Mouse (Mus musculus): Measurements from ENCODE around the gene Cxcl9. TPM values are rescaled to one million over a fixed set of nuclear protein-coding genes. Genes with fewer than 3 reads are reported as not detected.

Gene Cxcl9
- not detected in 2 replicates for polyA plus RNA-seq (2016; fragmentation: Nextera tagmentation; extraction: Ambion mirVana)

DNA sequence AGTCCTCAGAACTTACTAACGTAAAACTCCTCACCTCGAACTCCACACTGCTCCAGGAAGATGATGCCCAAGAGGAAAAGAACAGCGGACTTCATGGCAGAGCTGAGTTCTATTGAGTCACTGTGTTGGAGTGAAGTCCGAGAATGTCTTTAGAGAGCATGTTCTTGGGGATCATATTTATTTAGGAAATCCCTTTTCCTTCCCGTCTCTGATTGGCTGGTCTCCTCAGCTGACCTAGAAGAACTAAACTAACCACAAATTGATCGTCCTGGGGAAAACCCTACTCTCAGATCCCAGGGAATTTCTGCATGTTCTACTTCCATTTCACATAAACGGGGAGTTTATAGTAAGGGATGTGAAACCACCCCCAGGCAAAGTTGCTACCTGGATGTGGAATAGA is at the start of gene Cxcl9:
Gene Cxcl9, minus strand, starts transcription at position 151 of the 400 bp plus-strand sequence.
- WGBS: 87% methylated on average over 7 of the region's 7 CpGs
- Histone ChIP-seq H3K4me1 (no peaks in the 10 kb centered on the region), H3K4me2 (replicated peaks) (no peak within 1 kb of the TSS), H3K9me3 (no peaks in the 10 kb centered on the region), H3K36me3 (no peaks in the 10 kb centered on the region), H3K27me3 (no peaks in the 10 kb centered on the region), H3K9ac (replicated peaks) (no peak within 1 kb of the TSS), H3K27ac (replicated peaks) (no peak within 1 kb of the TSS), H3K4me3 (no peak within 1 kb of the TSS)
- ATAC-seq (ENCODE audit: low FRiP score, low read depth): no peak

DNA sequence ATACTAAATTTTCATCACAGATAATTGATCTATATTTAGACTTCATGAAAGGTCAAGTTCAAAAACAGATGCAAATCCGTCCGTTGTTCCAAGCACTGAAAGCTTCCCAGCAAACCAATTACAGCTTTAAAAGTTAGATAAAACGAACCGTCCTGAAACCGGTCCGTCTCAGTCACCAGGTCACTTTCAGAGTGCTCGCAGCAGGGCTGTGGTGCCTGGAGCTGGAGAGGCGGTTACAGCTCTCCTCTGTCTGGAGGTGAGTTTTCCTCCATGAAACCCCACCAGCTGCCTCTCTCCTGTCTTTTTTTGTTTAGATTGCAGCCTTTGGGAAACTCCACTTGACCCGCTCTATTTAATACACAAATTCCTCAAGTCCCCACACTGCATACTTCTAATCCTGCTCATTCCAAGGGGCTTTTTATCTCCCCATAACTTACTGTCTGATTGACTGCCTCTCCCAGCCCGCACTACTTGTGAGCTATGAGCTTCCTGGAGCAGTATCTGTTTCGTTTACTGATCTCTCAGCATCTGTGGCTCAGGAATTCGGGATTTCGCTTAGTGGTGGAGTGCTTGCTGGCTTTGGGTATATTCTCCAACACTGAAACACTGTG is 49.0 kb upstream of the Cxcl9 start:
- WGBS: 32% methylated on average over 13 of the region's 13 CpGs
- H3K27ac ChIP-seq (replicated peaks): no peak overlapping the region

DNA sequence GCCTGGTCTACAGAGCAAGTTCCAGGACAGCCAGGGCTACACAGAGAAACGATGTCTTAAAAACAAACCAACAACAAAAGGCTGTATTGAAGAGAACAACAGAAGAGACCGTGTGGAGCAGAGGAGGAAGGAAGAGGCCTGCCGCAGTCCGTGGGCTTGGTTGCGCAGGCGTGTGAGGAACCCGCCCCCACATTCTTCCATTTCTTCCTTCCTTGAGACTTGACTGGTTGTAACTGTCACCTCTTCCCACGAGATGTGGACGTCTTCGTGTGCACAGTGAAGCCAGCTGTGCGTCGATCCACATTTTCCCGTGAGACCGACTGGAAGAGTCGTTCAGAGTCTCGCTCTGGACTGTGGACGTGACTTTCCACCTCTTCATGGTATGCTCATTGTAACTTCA is 47.5 kb upstream of the Cxcl9 start:
- no peaks in the 10 kb centered on the region for H3K36me3 ChIP-seq
- no peak for ATAC-seq (ENCODE audit: low FRiP score, low read depth)
- 87% methylated on average over 17 of the region's 17 CpGs for WGBS
- H3K9me3 ChIP-seq: no peaks in the 10 kb centered on the region
- no peak overlapping the region for H3K27ac ChIP-seq (replicated peaks)
- no peaks in the 10 kb centered on the region for H3K27me3 ChIP-seq
- H3K4me3 ChIP-seq: no peak overlapping the region
- H3K4me1 ChIP-seq: peaks cover 17% of the 10 kb centered on the region
- H3K9ac ChIP-seq (replicated peaks): no peak overlapping the region
- no peak overlapping the region for H3K4me2 ChIP-seq (replicated peaks)

More for the DNA sequence above, 49.0 kb upstream of the Cxcl9 start:
- ATAC-seq (ENCODE audit: low FRiP score, low read depth): 0 out of 2 replicates have a peak, but pooled peaks have one; percentile 24
- peak overlapping the region; percentile 9; the same call in 1 of the 2 replicates for H3K4me2 ChIP-seq (replicated peaks)
- H3K4me3 ChIP-seq: no peak overlapping the region
- no peaks in the 10 kb centered on the region for H3K36me3 ChIP-seq
- peaks cover 9% of the 10 kb centered on the region for H3K4me1 ChIP-seq
- H3K9ac ChIP-seq (replicated peaks): no peak overlapping the region
- H3K9me3 ChIP-seq: no peaks in the 10 kb centered on the region
- H3K27me3 ChIP-seq: no peaks in the 10 kb centered on the region

DNA sequence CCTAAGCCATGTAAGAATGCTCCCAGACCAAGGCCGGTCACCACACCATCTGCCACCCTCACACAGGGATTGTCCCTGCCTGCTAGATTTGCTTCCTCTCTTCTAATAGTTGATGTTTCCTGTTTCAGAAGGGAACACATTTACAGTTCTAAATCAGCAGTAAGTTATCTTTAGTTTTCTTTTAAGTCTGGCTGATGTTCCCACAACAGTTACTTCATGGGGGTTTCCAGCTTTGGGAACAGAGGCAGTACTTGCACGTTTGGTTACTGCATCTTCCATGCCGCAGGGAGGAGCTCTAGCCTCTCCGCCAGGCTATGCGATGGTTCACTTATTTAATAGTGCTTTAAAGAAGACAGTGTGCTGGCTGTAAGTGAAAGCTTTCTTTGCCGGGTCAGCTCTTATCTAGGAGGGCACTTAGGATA is 46.9 kb upstream of the Cxcl9 start:
- Histone ChIP-seq H3K4me3 (no peak overlapping the region), H3K9ac (replicated peaks) (no peak overlapping the region), H3K36me3 (no peaks in the 10 kb centered on the region), H3K4me1 (peaks cover 17% of the 10 kb centered on the region), H3K4me2 (replicated peaks) (no peak overlapping the region), H3K9me3 (no peaks in the 10 kb centered on the region), H3K27ac (replicated peaks) (no peak overlapping the region), H3K27me3 (no peaks in the 10 kb centered on the region)
- no peak for ATAC-seq (ENCODE audit: low FRiP score, low read depth)
- WGBS: 72% methylated on average over 6 of the region's 6 CpGs

- Histone ChIP-seq H3K9ac (replicated peaks) (no peak overlapping the region), H3K4me2 (replicated peaks) (no peak overlapping the region), H3K27me3 (no peaks in the 10 kb centered on the region), H3K27ac (replicated peaks) (no peak overlapping the region), H3K4me1 (peaks cover 17% of the 10 kb centered on the region), H3K9me3 (no peaks in the 10 kb centered on the region), H3K4me3 (no peak overlapping the region), H3K36me3 (no peaks in the 10 kb centered on the region)
- 68% methylated on average over 2 of the region's 2 CpGs for WGBS
- no peak for ATAC-seq (ENCODE audit: low FRiP score, low read depth)
Measured at GRCm38 (mm10) chr5:92372605-92373004, 44.7 kb upstream of the Cxcl9 start.

- peak; percentile 70 for ATAC-seq (ENCODE audit: low FRiP score, low read depth)
- Histone ChIP-seq H3K36me3 (no peaks in the 10 kb centered on the region), H3K9ac (replicated peaks) (no peak overlapping the region), H3K9me3 (no peaks in the 10 kb centered on the region), H3K27ac (replicated peaks) (peak overlapping the region; percentile 32; the same call in 1 of the 2 replicates), H3K4me1 (peaks cover 8% of the 10 kb centered on the region), H3K27me3 (no peaks in the 10 kb centered on the region), H3K4me3 (no peak overlapping the region), H3K4me2 (replicated peaks) (no peak overlapping the region)
- 75% methylated on average over 14 of the region's 14 CpGs for WGBS
Measured at GRCm38 (mm10) chr5:92371361-92371976, 43.6 kb upstream of the Cxcl9 start.

DNA sequence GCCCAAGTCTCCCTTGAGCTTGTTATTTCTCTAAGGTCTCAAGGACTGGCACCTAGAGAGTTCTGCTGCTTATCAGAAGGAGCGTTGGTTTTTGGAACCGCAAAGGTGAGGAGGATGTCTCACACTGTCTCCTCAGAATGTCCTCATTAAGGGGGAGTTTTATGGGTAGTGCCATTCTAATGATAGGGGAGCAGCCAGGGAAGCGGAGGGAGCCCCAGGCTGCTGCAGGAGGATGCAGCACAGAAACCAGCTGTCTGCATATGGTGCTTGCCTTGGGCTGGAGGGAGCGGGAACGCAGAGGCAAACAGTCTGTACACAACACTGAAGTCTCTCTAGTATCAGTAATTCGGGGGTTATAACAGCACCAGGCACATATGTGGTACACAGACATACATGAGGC is 43.0 kb upstream of the Cxcl9 start:
- H3K9me3 ChIP-seq: no peaks in the 10 kb centered on the region
- H3K27ac ChIP-seq (replicated peaks): peak overlapping the region; percentile 32; the same call in 1 of the 2 replicates
- H3K4me3 ChIP-seq: no peak overlapping the region
- H3K27me3 ChIP-seq: no peaks in the 10 kb centered on the region
- H3K4me1 ChIP-seq: peaks cover 8% of the 10 kb centered on the region
- ATAC-seq (ENCODE audit: low FRiP score, low read depth): no peak
- WGBS: 88% methylated on average over 6 of the region's 6 CpGs
- H3K4me2 ChIP-seq (replicated peaks): no peak overlapping the region
- no peak overlapping the region for H3K9ac ChIP-seq (replicated peaks)
- no peaks in the 10 kb centered on the region for H3K36me3 ChIP-seq

- ATAC-seq (ENCODE audit: low FRiP score, low read depth): no peak
- Histone ChIP-seq H3K27ac (replicated peaks) (no peak overlapping the region), H3K27me3 (no peaks in the 10 kb centered on the region), H3K9me3 (no peaks in the 10 kb centered on the region), H3K4me3 (no peak overlapping the region), H3K4me2 (replicated peaks) (no peak overlapping the region), H3K36me3 (no peaks in the 10 kb centered on the region), H3K4me1 (peaks cover 8% of the 10 kb centered on the region), H3K9ac (replicated peaks) (no peak overlapping the region)
- 91% methylated on average over 6 of the region's 6 CpGs for WGBS
Measured at GRCm38 (mm10) chr5:92370392-92370791, 42.5 kb upstream of the Cxcl9 start.

- Histone ChIP-seq H3K27me3 (no peaks in the 10 kb centered on the region), H3K9me3 (no peaks in the 10 kb centered on the region), H3K36me3 (no peaks in the 10 kb centered on the region), H3K4me3 (no peak overlapping the region), H3K4me2 (replicated peaks) (no peak overlapping the region), H3K27ac (replicated peaks) (no peak overlapping the region), H3K4me1 (peaks cover 8% of the 10 kb centered on the region), H3K9ac (replicated peaks) (no peak overlapping the region)
- 76% methylated on average over 13 of the region's 13 CpGs for WGBS
- ATAC-seq (ENCODE audit: low FRiP score, low read depth): peak; percentile 66
Measured at GRCm38 (mm10) chr5:92369151-92369994, 41.5 kb upstream of the Cxcl9 start.

DNA sequence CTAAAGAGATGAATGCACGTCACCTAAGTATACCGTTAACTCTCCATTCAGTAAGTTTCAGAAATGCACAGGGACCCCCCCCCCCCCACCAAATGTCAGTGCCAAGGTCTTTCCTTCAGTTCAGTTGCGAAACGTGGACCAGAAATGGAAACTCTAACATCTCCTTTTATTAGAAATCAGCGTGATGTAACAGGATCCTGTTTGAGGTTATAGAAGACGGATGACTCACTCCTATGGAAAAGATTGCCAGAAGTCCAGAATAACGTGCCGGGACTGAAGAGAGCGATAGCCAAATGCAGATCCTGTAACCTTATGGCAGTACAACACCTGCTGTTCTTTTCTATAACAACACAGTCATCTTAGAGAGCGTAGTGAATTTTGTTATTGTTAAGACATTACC is 40.5 kb upstream of the Cxcl9 start:
- no peak overlapping the region for H3K27ac ChIP-seq (replicated peaks)
- peaks cover 8% of the 10 kb centered on the region for H3K4me1 ChIP-seq
- no peak for ATAC-seq (ENCODE audit: low FRiP score, low read depth)
- no peaks in the 10 kb centered on the region for H3K27me3 ChIP-seq
- no peaks in the 10 kb centered on the region for H3K36me3 ChIP-seq
- H3K4me3 ChIP-seq: no peak overlapping the region
- no peaks in the 10 kb centered on the region for H3K9me3 ChIP-seq
- 85% methylated on average over 10 of the region's 10 CpGs for WGBS
- no peak overlapping the region for H3K9ac ChIP-seq (replicated peaks)
- no peak overlapping the region for H3K4me2 ChIP-seq (replicated peaks)

GRCm38 (mm10) chr5:92366565-92366964 is 38.7 kb upstream of the Cxcl9 start:
- peaks cover 6% of the 10 kb centered on the region for H3K4me1 ChIP-seq
- H3K27ac ChIP-seq (replicated peaks): no peak overlapping the region
- no peak overlapping the region for H3K4me3 ChIP-seq
- H3K4me2 ChIP-seq (replicated peaks): no peak overlapping the region
- no peaks in the 10 kb centered on the region for H3K27me3 ChIP-seq
- H3K36me3 ChIP-seq: no peaks in the 10 kb centered on the region
- no peak for ATAC-seq (ENCODE audit: low FRiP score, low read depth)
- no peaks in the 10 kb centered on the region for H3K9me3 ChIP-seq
- no peak overlapping the region for H3K9ac ChIP-seq (replicated peaks)
- WGBS: 78% methylated on average over 6 of the region's 6 CpGs

DNA sequence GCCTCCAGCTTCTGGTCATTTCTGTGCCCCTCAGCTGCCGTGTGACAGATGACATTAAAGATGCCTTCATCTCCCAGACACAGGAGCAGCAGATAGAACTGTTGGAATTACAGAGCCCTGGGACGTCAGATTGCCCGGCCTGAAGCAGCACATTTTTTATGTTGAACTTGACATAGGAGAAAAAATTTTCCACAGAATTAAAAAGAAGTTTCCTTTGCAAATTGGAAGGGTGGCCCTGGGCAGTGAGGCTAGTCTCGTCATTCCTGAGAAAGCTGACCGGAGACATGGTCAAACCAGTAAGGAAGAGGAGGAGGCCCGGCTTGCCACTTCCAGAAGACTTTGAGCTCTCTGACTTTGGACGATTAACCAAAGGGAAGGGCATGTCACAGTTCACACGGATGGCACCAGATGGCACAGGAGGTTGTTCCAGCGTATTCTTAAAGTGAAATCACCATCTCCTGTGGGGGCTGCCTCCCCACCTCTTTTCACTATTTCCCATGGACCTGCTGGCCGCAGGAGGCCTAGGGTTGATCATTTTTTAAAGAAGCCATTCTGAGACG is 37.3 kb upstream of the Cxcl9 start:
- Histone ChIP-seq H3K4me3 (no peak overlapping the region), H3K9me3 (no peaks in the 10 kb centered on the region), H3K9ac (replicated peaks) (no peak overlapping the region), H3K4me1 (no peaks in the 10 kb centered on the region), H3K27ac (replicated peaks) (no peak overlapping the region), H3K4me2 (replicated peaks) (no peak overlapping the region), H3K27me3 (no peaks in the 10 kb centered on the region), H3K36me3 (no peaks in the 10 kb centered on the region)
- 82% methylated on average over 11 of the region's 11 CpGs for WGBS
- ATAC-seq (ENCODE audit: low FRiP score, low read depth): no peak

Data from midbrain, embryonic 12.5 days (tissue).